Mouse (Mus musculus) B cell, adult 2 months (primary cell): ENCODE results near the gene Reck.

Experiments
- DNase-seq, 2 experiments: peaks; one replicate each; pipeline ENCODE4 v3.0.0; 2022

Gene Reck

GRCm38 (mm10) chr4:43906443-43906842, 31.1 kb downstream of the Reck start:
- peak; percentile 65 to 66 for DNase-seq

- DNase-seq: no peak
Observed at GRCm38 (mm10) chr4:43918221-43918620, 42.9 kb downstream of the Reck start.

- no peak for DNase-seq
Observed at GRCm38 (mm10) chr4:43920602-43921001, 45.3 kb downstream of the Reck start.

DNA sequence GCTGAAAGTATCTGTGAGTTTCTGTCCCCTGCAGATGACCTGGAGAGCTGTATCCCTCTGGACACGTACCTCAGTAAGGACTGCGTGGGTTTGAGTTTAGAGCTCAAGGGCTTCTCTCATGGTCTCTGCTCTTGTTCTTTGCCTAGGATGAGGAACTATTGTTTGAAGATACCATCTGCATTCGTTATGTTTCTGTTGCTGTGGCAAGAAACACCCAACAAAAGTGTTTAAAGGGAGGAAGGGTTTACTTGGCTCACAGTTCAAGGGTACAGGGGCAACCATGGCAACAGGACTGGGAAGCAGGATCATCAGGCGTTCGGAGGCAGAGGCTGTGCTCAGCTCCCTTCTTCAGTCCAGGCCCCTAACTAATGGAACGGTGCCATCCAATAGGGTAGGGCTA, 49.8 kb downstream of the Reck start:
- DNase-seq: no peak

DNA sequence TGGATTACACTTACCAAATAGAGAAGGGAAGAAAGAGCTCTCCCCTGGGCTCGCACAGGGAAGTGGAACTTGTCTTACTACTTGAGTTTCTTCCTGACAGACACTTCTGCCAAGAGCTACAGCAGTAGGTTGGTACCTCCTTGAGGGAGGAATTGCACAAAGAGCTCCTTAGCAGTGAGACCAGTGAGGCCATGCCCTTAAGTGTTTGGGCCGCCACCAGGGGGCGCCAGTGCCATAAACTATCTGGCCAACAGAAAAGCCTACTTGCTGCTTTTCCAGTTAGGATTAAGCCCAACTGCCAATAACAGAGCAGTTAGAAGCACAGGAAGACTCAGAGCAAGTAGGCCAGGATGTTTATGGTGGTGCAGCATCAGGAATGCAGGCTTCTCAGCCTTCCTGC, 50.4 kb downstream of the Reck start:
- peak; percentile 89 to 90 for DNase-seq

GRCm38 (mm10) chr4:43927826-43928225, 52.5 kb downstream of the Reck start:
- DNase-seq: peak; percentile 69 to 70

- DNase-seq: no peak
Observed at GRCm38 (mm10) chr4:43931877-43932276, 56.5 kb downstream of the Reck start.

DNA sequence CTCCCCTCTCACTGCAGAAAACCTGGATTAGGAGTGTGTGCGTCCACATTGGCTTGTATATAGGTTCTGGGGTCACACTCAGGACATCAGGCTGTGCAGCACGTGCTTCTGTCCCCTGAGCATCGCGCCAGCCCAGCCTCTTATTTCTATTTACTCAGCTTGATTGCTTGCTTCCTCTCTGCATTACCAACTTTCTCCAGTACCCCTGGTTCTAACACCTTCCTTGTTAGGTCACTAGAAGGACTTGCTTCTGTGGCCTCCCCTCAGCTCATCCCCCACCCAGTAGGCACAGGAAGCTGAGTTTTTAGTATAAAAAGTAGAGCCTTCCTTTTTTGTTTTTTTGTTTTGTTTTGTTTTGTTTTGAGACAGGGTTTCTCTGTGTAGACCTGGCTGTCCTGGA, 60.9 kb downstream of the Reck start:
- no peak for DNase-seq

GRCm38 (mm10) chr4:43936749-43937674, 61.7 kb downstream of the Reck start:
- peak; percentile 26 to 36 for DNase-seq

DNA sequence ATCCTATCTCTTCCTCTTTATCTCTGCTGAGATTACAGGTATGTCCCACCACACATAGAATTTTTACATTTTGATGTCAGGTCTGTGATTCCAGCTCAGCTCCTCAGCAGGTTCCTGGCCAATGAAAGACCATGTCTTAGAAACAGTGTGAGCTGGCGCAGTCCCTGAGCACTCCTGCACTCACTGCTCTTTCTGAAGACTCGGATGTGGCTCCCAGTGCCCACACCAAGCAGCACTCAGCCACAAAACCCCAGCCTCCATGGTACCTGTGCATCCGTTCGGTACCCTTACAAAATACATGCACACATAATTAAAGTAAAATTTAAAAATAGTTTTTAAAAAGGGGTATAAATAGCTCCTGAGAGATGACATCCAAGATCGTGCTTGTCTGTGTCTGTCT, 66.0 kb downstream of the Reck start:
- DNase-seq: no peak

- no peak for DNase-seq
Observed at GRCm38 (mm10) chr4:43942421-43942820, 67.1 kb downstream of the Reck start.

- no peak for DNase-seq
Observed at GRCm38 (mm10) chr4:43947571-43947970, 72.2 kb downstream of the Reck start.

- peak; percentile 87 to 88 for DNase-seq
Observed at GRCm38 (mm10) chr4:43957292-43957845, 82.0 kb downstream of the Reck start, which contains the start of gene Glipr2. Gene Glipr2 (plus strand): TSS chr4:43957401.

DNA sequence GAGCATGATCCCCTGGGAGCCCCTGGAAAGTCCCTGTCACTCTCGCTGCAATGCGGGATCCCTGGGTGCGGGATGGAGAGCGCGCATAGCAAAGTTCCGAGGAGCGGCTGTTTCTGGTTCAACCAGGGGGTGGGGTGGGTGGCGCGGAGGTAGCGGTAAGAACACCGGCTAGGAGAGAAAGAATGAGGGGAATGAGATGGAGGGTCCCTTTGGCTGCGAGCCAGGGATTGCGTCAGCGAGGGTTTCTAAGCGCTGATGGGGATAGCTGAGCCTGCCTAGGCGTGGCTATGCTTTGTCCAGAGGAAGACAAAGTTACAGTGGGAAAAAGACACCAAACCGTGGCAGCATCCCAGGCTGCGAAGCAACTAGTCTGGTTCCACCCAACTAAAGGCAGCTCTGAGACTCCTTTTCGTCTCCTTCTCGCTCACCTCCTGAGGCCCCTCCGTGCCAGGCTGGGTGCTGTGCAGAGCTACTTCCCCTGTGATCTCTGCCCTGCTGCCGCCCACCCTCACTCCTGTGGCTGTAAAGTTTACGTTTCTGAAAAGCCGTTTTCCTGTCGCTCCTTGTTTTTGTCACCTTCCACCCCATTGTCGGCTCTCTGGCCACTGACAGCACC, 82.6 kb downstream of the Reck start:
- DNase-seq: peak; percentile 56 to 75

DNA sequence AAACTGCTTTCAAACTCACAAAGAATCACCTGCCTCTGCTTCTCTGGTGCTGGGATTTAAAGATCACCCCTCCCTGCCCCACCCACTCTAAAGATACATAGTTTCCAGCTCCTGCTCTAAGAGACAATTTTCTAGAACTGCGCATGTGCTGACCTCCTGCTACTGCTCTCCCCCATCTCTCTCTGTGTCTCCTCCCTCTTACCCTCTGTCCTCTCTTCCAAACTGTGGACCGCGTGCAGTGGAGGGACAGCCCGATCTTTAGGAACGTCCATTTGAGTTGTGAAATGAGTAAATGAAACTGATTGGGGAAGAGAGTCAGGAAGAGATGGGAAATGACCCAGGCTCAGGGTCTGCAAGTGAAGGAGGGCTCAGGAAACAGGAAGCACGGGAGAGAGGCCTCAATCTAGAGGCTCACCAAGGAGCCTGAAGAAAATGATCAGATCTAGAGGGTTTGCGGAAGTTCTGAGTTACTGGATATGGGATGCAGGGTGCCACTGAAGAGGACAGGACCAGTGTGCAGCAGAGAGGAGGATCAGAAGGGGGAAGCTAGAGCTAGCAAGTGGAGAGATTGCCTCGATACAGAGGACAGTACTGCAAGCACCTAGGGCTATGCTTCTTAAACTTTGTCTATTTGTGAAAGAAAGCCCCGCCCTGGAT, 84.3 kb downstream of the Reck start:
- peak in 1 of 2 experiments; percentile 15 for DNase-seq

DNA sequence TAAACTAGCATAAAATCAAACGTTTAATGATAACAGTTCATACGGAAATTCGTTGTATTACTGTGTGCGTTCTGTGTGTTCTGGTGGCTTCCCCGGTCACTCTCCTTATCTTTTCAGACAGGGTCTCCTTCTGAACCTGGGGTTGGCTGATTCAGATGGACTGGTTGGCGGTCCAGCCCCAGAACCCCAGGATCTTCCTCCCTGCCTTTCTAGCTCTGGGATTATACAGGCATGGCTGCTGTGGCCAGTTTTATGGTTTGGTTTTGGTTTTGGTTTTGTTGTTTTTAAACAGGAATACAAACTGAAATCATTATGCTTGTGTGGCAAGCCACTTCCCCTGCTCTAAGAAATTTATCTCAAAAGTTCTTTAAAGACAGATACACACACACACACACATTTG, 84.9 kb downstream of the Reck start:
- DNase-seq: peak in 1 of 2 experiments; percentile 13

GRCm38 (mm10) chr4:43964326-43964833, 89.0 kb downstream of the Reck start:
- no peak for DNase-seq

GRCm38 (mm10) chr4:43964951-43965684, 89.8 kb downstream of the Reck start:
- DNase-seq: no peak

DNA sequence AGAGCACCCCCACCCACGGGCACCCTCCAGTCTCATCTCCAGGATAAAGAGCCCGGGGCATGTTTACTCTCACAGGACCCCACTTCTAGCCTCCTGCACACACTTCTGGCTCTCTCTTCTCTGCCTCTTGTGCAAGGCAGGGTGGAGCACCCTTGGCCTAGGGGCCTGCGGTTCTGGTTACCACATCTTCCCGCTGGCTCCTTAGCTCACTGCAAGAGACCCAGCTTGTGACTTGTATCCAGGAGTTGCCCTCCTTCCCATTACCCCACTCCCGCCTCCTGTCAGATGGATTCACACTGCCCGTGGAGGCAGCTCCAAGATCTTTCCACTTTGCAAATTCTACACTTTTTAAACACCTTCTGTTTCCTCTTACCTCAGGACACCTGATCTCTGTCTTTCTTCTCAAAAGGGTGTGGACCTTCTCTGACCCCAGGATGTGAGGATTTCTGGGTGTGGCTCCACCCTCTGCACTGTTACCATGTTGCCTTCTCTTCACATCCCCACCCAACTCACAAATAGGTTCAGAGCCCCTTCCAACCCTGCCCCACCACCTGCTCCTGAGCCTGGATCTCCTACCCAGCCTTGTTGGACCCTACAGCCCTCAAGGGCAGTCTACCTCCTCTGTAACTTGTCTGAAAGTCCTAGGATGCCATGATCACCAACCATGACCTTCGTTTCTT, 90.7 kb downstream of the Reck start:
- peak in 1 of 2 experiments; percentile 15 for DNase-seq

GRCm38 (mm10) chr4:43968650-43969049, 93.3 kb downstream of the Reck start:
- DNase-seq: no peak

- no peak for DNase-seq
Observed at GRCm38 (mm10) chr4:43969373-43969772, 94.0 kb downstream of the Reck start.
